Mouse (Mus musculus) thymus, adult 2 months (tissue): ENCODE measurements around the gene Lad1.

Experiments
- CTCF ChIP-seq: fragments of 200-500 bp; IDR thresholded peaks from 2 replicates; pipeline ENCODE4 v1.5.1; 2012; ENCODE audit warnings: mild to moderate bottlenecking, control low read depth, low read length, moderate library complexity, borderline replicate concordance; ENCODE audit not compliant: control insufficient read depth, poor library complexity, insufficient read depth; ENCODE audit errors: extremely low read depth
- POLR2A ChIP-seq: fragments of 200-500 bp; IDR thresholded peaks from 2 replicates; pipeline ENCODE4 v1.6.1; 2012; ENCODE audit warnings: mild to moderate bottlenecking, low read length, control low read depth, moderate library complexity; ENCODE audit not compliant: control insufficient read depth, poor library complexity, insufficient read depth; ENCODE audit errors: extremely low read depth

GRCm38 (mm10) chr1:135789815-135790214 lies 28.6 kb upstream of the Lad1 start:
- TF ChIP-seq POLR2A (no peak), CTCF (no peak)
